Mouse (Mus musculus): Measurements from ENCODE around the gene Mtmr11.
"Not testable (repeated sequence)": the region's sequence is repeated elsewhere in the genome, so short reads cannot be mapped to it uniquely, and the experiment has no call there.

Gene Mtmr11

GRCm38 (mm10) chr3:96209242-96209641, 47.4 kb downstream of the Mtmr11 start:
- DNase-seq (ENCODE audit: low read depth, low spot score): no peak

- no peak for DNase-seq (ENCODE audit: low read depth, low spot score)
Measured at GRCm38 (mm10) chr3:96219191-96219641, 57.4 kb downstream of the Mtmr11 start.

- peak; percentile 88 for DNase-seq (ENCODE audit: low read depth, low spot score)
Measured at GRCm38 (mm10) chr3:96219661-96220130, 57.9 kb downstream of the Mtmr11 start, which contains the start of the genes Bola1 and Hist2h2ab. TSS of gene Bola1 (minus strand) at chr3:96219709. TSS of gene Hist2h2ab (plus strand) at chr3:96219865.

GRCm38 (mm10) chr3:96220131-96220764, 58.4 kb downstream of the Mtmr11 start:
- not testable (repeated sequence) for DNase-seq (ENCODE audit: low read depth, low spot score)

- DNase-seq (ENCODE audit: low read depth, low spot score): peak; percentile 90
Measured at GRCm38 (mm10) chr3:96220765-96221639, 59.2 kb downstream of the Mtmr11 start, which contains the start of the genes Hist2h2ac and Hist2h2be. TSS of gene Hist2h2ac (minus strand) at chr3:96220880. TSS of gene Hist2h2be (plus strand) at chr3:96221119.
